Mouse (Mus musculus): ENCODE measurements around the gene Inpp5d.

GRCm38 (mm10) chr1:87680950-87681349 lies 60.8 kb downstream of the Inpp5d start:
- TF ChIP-seq CTCF (IDR thresholded peaks at IDR 0.05; ENCODE audit: extremely low read depth, insufficient read depth, insufficient read length, insufficient replicate concordance) (no peak), POLR2A (IDR thresholded peaks at IDR 0.05; ENCODE audit: low read depth, low read length) (no peak)
